Mouse (Mus musculus) liver, adult 2 months (tissue): ENCODE results near the gene Vmn1r8.
"Not testable (repeated sequence)": the region's sequence is repeated elsewhere in the genome, so short reads cannot be mapped to it uniquely, and the experiment has no call there.

Experiments used
- CTCF ChIP-seq: fragments of 200-500 bp; IDR thresholded peaks from 2 replicates; pipeline ENCODE4 v1.5.1; 2011; ENCODE audit warnings: low read depth, low read length, control low read depth
- POLR2A ChIP-seq: fragments of 200-500 bp; IDR thresholded peaks from 2 replicates; pipeline ENCODE4 v1.6.1; 2011; ENCODE audit warnings: low read length, control low read depth; ENCODE audit not compliant: insufficient read depth; ENCODE audit errors: extremely low read depth

DNA sequence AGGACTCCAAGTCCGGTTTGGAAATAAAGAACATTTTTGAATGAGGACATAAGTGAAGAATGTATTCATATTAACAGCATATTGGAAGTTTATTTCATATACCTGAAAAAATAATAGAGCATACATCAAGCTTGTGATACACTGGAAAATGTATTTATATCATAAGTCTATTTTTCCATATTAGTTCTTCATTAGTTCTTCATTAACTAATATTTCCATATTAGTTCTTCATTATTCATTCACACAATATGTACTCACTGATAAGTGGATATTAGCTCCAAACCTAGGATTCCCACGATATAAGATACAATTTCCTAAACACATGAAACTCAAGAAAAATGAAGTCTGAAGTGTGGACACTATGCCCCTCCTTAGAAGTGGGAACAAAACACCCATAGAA lies 6.9 kb upstream of the Vmn1r8 start, which contains the start of gene Vmn1r7:
- TF ChIP-seq CTCF, POLR2A: not testable (repeated sequence)
